Mouse (Mus musculus) stomach, embryonic 14.5 days (tissue): ENCODE results near the gene Abl1. TPM values are rescaled to one million over a fixed set of nuclear protein-coding genes. Genes with fewer than 3 reads are reported as not detected.

Experiments
- ATAC-seq: fragments of 200-750 bp; cut with Nextera tagmentation; 2 replicates; pipeline ENCODE4 v1.8.0; 2017; ENCODE audit warnings: low read depth, moderate TSS enrichment; ENCODE audit not compliant: insufficient number of reproducible peaks, insufficient read depth, low FRiP score
- H3K27ac ChIP-seq: fragments of 300-500 bp; sonication (generic); 2 replicates; pipeline ENCODE4 v1.5.1; 2014; ENCODE audit warnings: mild to moderate bottlenecking, low read length, moderate library complexity, mixed read lengths
- H3K27me3 ChIP-seq: fragments of 300-500 bp; sonication (generic); 2 replicates; pipeline ENCODE4 v1.6.1; 2014; ENCODE audit warnings: low read length, control low read depth, mixed read lengths; ENCODE audit not compliant: control insufficient read depth, insufficient read depth
- H3K36me3 ChIP-seq: fragments of 300-500 bp; sonication (generic); 2 replicates; pipeline ENCODE4 v1.6.1; 2014; ENCODE audit warnings: mild to moderate bottlenecking, control low read depth, low read length, moderate library complexity, mixed read lengths; ENCODE audit not compliant: control insufficient read depth, insufficient read depth
- H3K4me1 ChIP-seq: fragments of 300-500 bp; sonication (generic); 2 replicates; pipeline ENCODE4 v1.6.1; 2014; ENCODE audit warnings: low read length, control low read depth, mixed read lengths; ENCODE audit not compliant: control insufficient read depth, insufficient read depth
- H3K4me2 ChIP-seq: fragments of 300-500 bp; sonication (generic); replicated peaks from 2 replicates; pipeline ENCODE4 v1.6.1; 2014; ENCODE audit warnings: low read depth, low read length, control low read depth
- H3K4me3 ChIP-seq: fragments of 300-500 bp; sonication (generic); 2 replicates; pipeline ENCODE4 v1.5.1; 2014; ENCODE audit warnings: low read depth, low read length, control low read depth
- H3K9ac ChIP-seq: fragments of 300-500 bp; sonication (generic); replicated peaks from 2 replicates; pipeline ENCODE4 v1.6.1; 2014; ENCODE audit warnings: low read depth, mild to moderate bottlenecking, control low read depth, low read length, moderate library complexity, mixed read lengths
- H3K9me3 ChIP-seq: fragments of 300-500 bp; sonication (generic); 2 replicates; pipeline ENCODE4 v1.6.1; 2016; ENCODE audit warnings: low read depth, low read length, control low read depth; ENCODE audit not compliant: control insufficient read depth
- WGBS: fragments of 180-500 bp; shearing (Covaris S2); extraction: QIAGEN DNeasy Blood & Tissue Kit; methylation state at CpG from one replicate; pipeline ENCODE4 v1.1.7; 2014; 5-methylcytosine and 5-hydroxymethylcytosine counted together
- polyA plus RNA-seq: library from polyadenylated mRNA; unstranded; fragments of >200 nt; fragmentation: Nextera tagmentation; extraction: Ambion mirVana; gene quantifications from 2 replicates; pipeline ENCODE4 v1.2.1, GENCODE M21; 2014

The Abl1 gene
- polyA plus RNA-seq, 1 experiment from 2014 or later, result 46.4 TPM

GRCm38 (mm10) chr2:31836985-31837384 is 148.8 kb downstream of the Abl1 start:
- no peaks in the 10 kb centered on the region for H3K9me3 ChIP-seq
- H3K4me1 ChIP-seq, result no peaks in the 10 kb centered on the region
- H3K9ac ChIP-seq, result no peak overlapping the region
- WGBS, result 32% methylated on average over 6 of the region's 6 CpGs
- no peaks in the 10 kb centered on the region for H3K36me3 ChIP-seq
- no peak overlapping the region for H3K27ac ChIP-seq
- ATAC-seq, result no peak
- H3K4me3 ChIP-seq, result no peak overlapping the region
- H3K4me2 ChIP-seq, result no peak overlapping the region
- no peaks in the 10 kb centered on the region for H3K27me3 ChIP-seq

- ATAC-seq, result no peak
- Histone ChIP-seq H3K4me1 (no peaks in the 10 kb centered on the region), H3K27me3 (no peaks in the 10 kb centered on the region), H3K4me2 (no peak overlapping the region), H3K27ac (no peak overlapping the region), H3K9ac (no peak overlapping the region), H3K4me3 (no peak overlapping the region), H3K9me3 (no peaks in the 10 kb centered on the region), H3K36me3 (no peaks in the 10 kb centered on the region)
- 67% methylated on average over 1 of the region's 1 CpGs for WGBS
Measured at GRCm38 (mm10) chr2:31838868-31839267, 150.7 kb downstream of the Abl1 start.

- Histone ChIP-seq H3K9me3 (no peaks in the 10 kb centered on the region), H3K4me3 (no peak overlapping the region), H3K27ac (no peak overlapping the region), H3K4me1 (peaks cover 12% of the 10 kb centered on the region), H3K4me2 (no peak overlapping the region), H3K9ac (no peak overlapping the region), H3K27me3 (peaks cover 30% of the 10 kb centered on the region), H3K36me3 (no peaks in the 10 kb centered on the region)
- WGBS, result 6% methylated on average over 10 of the region's 10 CpGs
- ATAC-seq, result no peak
Measured at GRCm38 (mm10) chr2:31844729-31845136, 156.6 kb downstream of the Abl1 start.

- H3K27me3 ChIP-seq, result peaks cover 30% of the 10 kb centered on the region
- H3K4me1 ChIP-seq, result peaks cover 12% of the 10 kb centered on the region
- no peak overlapping the region for H3K27ac ChIP-seq
- no peak; the same call in 1 of the 2 replicates for ATAC-seq
- no peaks in the 10 kb centered on the region for H3K36me3 ChIP-seq
- H3K9ac ChIP-seq, result peak overlapping the region; percentile 28; the same call in 1 of the 2 replicates
- no peaks in the 10 kb centered on the region for H3K9me3 ChIP-seq
- H3K4me3 ChIP-seq, result peak overlapping the region; percentile 52
- H3K4me2 ChIP-seq, result peak overlapping the region; percentile 98
- 4% methylated on average over 26 of the region's 26 CpGs for WGBS
Measured at GRCm38 (mm10) chr2:31845512-31845895, 157.3 kb downstream of the Abl1 start.

GRCm38 (mm10) chr2:31845896-31846691 is 157.9 kb downstream of the Abl1 start, which contains the start of gene Fibcd1:
Gene Fibcd1 (minus strand): TSS chr2:31846005.
- peak within 1 kb of the TSS; percentile 98 for H3K4me2 ChIP-seq
- peaks cover 12% of the 10 kb centered on the region for H3K4me1 ChIP-seq
- ATAC-seq, result no peak; the same call in 1 of the 2 replicates
- H3K9ac ChIP-seq, result peak within 1 kb of the TSS; percentile 28; the same call in 1 of the 2 replicates
- no peak within 1 kb of the TSS for H3K27ac ChIP-seq
- under 1% methylated on average over 68 of the region's 88 CpGs for WGBS
- peak within 1 kb of the TSS; percentile 52 for H3K4me3 ChIP-seq
- H3K36me3 ChIP-seq, result no peaks in the 10 kb centered on the region
- peaks cover 30% of the 10 kb centered on the region for H3K27me3 ChIP-seq
- no peaks in the 10 kb centered on the region for H3K9me3 ChIP-seq

DNA sequence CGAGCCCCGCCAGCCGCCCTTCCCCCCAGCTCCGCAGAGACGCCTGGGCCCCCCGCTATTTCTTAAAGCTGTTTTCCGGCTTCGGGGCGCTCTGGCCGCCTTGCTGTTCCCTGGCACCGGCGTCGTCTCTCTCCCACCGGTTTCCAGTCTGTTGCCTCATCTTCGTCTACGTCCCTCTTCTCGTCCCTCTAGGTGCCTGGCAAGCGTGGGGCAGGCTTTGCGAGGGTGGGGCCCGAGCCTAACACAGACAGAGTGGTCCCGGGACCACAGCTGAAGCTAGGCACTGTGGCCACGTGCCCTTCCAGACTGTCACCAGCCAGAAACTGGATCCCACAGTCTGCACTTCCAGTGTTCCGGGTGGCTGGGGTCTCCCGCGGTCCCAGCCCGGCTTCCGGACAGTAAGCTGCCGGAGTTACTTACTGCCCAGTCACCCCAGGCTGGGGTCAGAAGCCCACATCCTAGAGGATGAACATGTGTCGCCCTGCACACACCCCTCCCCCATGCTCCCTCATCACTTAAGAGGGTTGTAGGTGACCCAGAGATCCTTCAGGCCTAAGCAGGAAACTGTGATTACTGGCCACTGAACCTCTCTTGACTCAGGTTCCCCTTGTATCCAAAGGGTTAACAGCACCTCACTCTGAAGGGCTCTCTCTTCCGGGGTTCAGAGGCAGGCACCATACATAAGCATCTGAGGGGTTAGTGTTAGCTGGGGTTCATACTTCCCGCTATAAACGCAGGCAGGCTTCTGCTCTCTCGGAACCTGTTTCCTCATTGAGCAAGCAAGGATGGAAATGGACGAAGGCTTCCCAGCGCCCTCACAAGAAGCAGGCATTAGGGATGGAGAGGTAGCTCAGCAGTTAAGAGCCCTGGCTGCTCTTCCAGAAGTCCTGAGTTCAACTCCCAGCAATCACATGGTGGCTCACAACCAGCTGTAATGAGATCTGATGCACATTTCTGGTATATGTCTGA is 158.8 kb downstream of the Abl1 start:
- H3K36me3 ChIP-seq, result no peaks in the 10 kb centered on the region
- H3K9ac ChIP-seq, result no peak overlapping the region
- H3K4me1 ChIP-seq, result peaks cover 12% of the 10 kb centered on the region
- H3K4me3 ChIP-seq, result peak overlapping the region; percentile 52
- 3% methylated on average over 35 of the region's 35 CpGs for WGBS
- no peak overlapping the region for H3K27ac ChIP-seq
- no peak for ATAC-seq
- peak overlapping the region; percentile 98 for H3K4me2 ChIP-seq
- H3K27me3 ChIP-seq, result peaks cover 30% of the 10 kb centered on the region
- H3K9me3 ChIP-seq, result no peaks in the 10 kb centered on the region

DNA sequence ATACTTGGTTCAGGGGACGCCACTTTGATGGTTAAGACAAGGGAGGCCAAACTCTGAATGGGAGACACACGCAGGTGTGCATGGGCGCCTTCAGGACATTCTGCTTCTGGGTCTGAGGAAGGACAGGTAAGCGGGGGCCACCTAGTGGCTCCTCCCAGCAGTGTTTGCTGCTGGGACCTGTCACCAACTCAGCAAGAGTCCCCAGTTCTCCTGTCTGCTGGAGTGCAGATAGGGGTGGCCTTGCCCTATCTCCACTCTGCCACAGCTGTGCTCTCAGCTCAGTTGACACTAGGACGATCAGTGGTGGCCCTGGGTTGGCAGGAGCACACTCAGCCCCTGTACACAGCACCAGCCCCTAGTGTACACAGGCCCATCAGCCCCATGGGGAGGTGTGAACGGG is 159.7 kb downstream of the Abl1 start:
- 18% methylated on average over 6 of the region's 6 CpGs for WGBS
- Histone ChIP-seq H3K9ac (no peak overlapping the region), H3K9me3 (no peaks in the 10 kb centered on the region), H3K4me2 (no peak overlapping the region), H3K4me1 (peaks cover 12% of the 10 kb centered on the region), H3K27ac (no peak overlapping the region), H3K36me3 (no peaks in the 10 kb centered on the region), H3K27me3 (peaks cover 30% of the 10 kb centered on the region), H3K4me3 (no peak overlapping the region)
- 0 out of 2 replicates have a peak, but pooled peaks have one; percentile 34 for ATAC-seq

GRCm38 (mm10) chr2:31850141-31850540 is 162.0 kb downstream of the Abl1 start:
- Histone ChIP-seq H3K4me3 (no peak overlapping the region), H3K27me3 (peaks cover 20% of the 10 kb centered on the region), H3K27ac (no peak overlapping the region), H3K9me3 (no peaks in the 10 kb centered on the region), H3K4me1 (peaks cover 16% of the 10 kb centered on the region), H3K36me3 (no peaks in the 10 kb centered on the region), H3K4me2 (no peak overlapping the region), H3K9ac (no peak overlapping the region)
- WGBS, result 25% methylated on average over 12 of the region's 12 CpGs
- no peak for ATAC-seq
